15 mouse cellular contexts compared by ENCODE assay signal in genomic region chr10:7611647-7612046, GRCm38 (mm10).
"Had no signal": no experiment of that assay in that cellular context is flagged by ENCODE, and none has a peak within 500 bp of the region (broad histone marks: within the 10 kb centered on the region; RNA-seq: fewer than 3 reads in every experiment).

No protein-coding gene starts in this region.

- H3K4me1 ChIP-seq: megakaryocyte, embryonic 14.5 days; midbrain, embryonic 13.5 days; midbrain, embryonic 15.5 days; neural tube, embryonic 12.5 days; stomach, embryonic 15.5 days had no signal

- H3K36me3 ChIP-seq: stomach, embryonic 15.5 days had no signal

- H3K9me3 ChIP-seq: megakaryocyte, embryonic 14.5 days had no signal

- H3K4me3 ChIP-seq: megakaryocyte, embryonic 14.5 days; midbrain, embryonic 13.5 days; midbrain, embryonic 15.5 days; neural tube, embryonic 12.5 days; stomach, embryonic 15.5 days had no signal

- H3K27me3 ChIP-seq: midbrain, embryonic 13.5 days; midbrain, embryonic 15.5 days; neural tube, embryonic 12.5 days; stomach, embryonic 15.5 days had no signal

- H3K27ac ChIP-seq: macrophage; midbrain, embryonic 13.5 days; midbrain, embryonic 15.5 days; neural tube, embryonic 12.5 days; stomach, embryonic 15.5 days; stomach, postnatal 0 days had no signal

- H3K9ac ChIP-seq: lung, embryonic 14.5 days; midbrain, embryonic 13.5 days; midbrain, embryonic 15.5 days; neural tube, embryonic 12.5 days; stomach, embryonic 15.5 days had no signal

- DNase-seq: lung, adult 18-20 months; lung, embryonic 14.5 days; lung, postnatal 10 days; lung, postnatal 36 days; right cerebral cortex, postnatal 14 days; thymus, adult 2 months; thymus, postnatal 25 days; thymus, postnatal 4 days had no signal
